Mouse (Mus musculus): ENCODE measurements around the gene Fitm2. TPM values are rescaled to one million over a fixed set of nuclear protein-coding genes. Genes with fewer than 3 reads are reported as not detected.
"Not testable (repeated sequence)": the region's sequence is repeated elsewhere in the genome, so short reads cannot be mapped to it uniquely, and the experiment has no call there.

Gene Fitm2
- polyA plus RNA-seq, 1 experiment = 1.1 TPM

DNA sequence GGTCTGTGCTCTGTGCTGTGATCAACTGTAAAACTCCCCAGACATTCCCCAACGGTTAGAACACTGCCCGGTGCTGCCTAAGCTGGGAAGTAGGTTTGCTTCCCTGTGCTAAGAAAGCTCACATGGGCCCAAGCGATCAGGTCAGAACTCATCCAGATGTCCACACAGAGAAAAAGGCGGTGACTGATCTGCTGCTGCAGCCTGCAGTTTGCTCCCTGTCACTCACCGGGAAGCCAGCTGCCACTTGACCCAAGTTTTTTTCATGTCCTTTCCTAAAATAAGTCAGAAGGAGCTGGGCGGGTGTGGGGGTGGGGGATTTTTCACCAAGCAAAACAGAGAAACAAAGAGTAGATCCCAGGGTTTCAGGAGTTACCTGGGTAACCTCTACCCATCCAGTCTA is 7.9 kb downstream of the Fitm2 start:
- Histone ChIP-seq H3K4me3 (replicated peaks) (no peak overlapping the region), H3K27me3 (replicated peaks) (peaks cover 9% of the 10 kb centered on the region), H3K36me3 (replicated peaks; ENCODE audit: low read length) (peaks cover 29% of the 10 kb centered on the region), H3K9me3 (0 out of 2 replicates have a peak, but pooled peaks cover 8% of the 10 kb centered on the region), H3K4me1 (0 out of 2 replicates have a peak, but pooled peaks cover under 1% of the 10 kb centered on the region)
- TF ChIP-seq GATA1 (IDR thresholded peaks at IDR 0.05; ENCODE audit: borderline replicate concordance, low read length) (no peak), FLI1 (IDR thresholded peaks at IDR 0.05; ENCODE audit: low read length) (no peak)

DNA sequence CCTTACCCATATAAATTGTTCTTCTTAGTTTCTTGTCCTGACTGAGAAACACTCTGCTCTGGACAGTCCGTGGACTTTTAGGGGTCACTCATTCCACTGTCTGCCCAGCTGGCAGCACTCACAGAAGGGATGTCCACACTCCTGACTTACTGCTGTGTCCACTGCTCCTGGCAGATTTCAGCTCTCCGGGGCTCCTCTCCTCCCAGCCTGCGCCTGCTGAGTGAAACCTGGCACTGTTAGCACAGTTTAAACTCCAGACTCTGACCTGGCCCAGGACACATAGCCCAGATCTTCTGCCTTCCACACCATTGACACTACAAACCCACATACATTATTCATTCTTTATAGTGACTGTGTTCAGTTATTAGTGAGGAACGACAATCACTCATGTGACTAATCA is 8.4 kb downstream of the Fitm2 start:
- 0 out of 2 replicates have a peak, but pooled peaks cover 8% of the 10 kb centered on the region for H3K9me3 ChIP-seq
- peaks cover 6% of the 10 kb centered on the region for H3K4me1 ChIP-seq
- peaks cover 15% of the 10 kb centered on the region for H3K27me3 ChIP-seq (replicated peaks)
- no peak overlapping the region for H3K4me3 ChIP-seq (replicated peaks)
- no peak for TF ChIP-seq GATA1 (IDR thresholded peaks at IDR 0.05; ENCODE audit: borderline replicate concordance, low read length)
- no peak for TF ChIP-seq FLI1 (IDR thresholded peaks at IDR 0.05; ENCODE audit: low read length)
- peaks cover 24% of the 10 kb centered on the region for H3K36me3 ChIP-seq (replicated peaks; ENCODE audit: low read length)

DNA sequence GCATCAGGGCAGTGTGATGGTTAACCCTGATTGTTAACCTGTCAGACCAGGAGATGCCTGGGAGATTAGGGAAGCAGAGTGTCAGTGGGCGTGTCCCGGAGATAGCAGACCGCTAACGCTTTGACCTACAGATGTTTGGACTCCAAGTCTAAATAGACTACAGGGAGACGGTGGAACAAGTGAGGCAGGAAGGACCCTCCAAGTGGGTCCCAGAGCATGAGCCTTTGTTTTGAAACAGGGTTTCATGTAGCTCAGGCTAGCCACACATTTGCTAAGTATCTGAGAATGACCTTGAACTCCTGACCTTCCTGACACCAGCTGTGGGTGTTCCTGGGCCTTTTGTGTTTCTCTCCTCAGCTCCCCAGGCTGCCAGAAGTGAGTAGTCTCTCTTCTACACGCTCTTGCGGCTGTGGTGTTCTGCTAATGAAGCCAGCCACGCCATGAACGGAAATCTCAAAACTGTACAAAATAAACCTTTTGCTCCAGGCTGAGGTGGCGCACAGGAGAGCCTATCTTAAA is 9.1 kb downstream of the Fitm2 start:
- Histone ChIP-seq H3K9me3 (0 out of 2 replicates have a peak, but pooled peaks cover 8% of the 10 kb centered on the region), H3K4me1 (peaks cover 13% of the 10 kb centered on the region), H3K27me3 (replicated peaks) (peaks cover 22% of the 10 kb centered on the region), H3K4me3 (replicated peaks) (no peak overlapping the region), H3K36me3 (replicated peaks; ENCODE audit: low read length) (peaks cover 18% of the 10 kb centered on the region)
- no peak for TF ChIP-seq FLI1 (IDR thresholded peaks at IDR 0.05; ENCODE audit: low read length)
- no peak for TF ChIP-seq GATA1 (IDR thresholded peaks at IDR 0.05; ENCODE audit: borderline replicate concordance, low read length)

DNA sequence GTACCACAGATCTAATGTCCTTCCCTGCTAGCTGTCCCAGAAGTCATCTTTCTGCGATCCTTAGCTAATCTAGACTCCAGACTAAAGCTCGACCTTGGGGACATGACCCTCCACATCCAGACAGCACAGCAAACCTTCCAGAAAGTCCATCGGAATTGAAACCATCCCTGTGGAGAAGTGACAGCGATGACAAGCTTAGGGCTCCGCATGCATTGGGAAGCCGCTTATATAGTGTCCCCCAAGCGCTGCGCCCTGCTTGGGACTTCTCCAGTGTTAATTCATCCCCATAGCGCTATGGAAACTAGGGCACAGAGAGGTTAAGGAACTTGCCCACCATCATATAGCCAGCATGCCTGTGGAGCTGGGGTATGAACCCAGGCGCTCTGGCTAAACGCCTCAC is 9.6 kb downstream of the Fitm2 start:
- Histone ChIP-seq H3K4me3 (replicated peaks) (no peak overlapping the region), H3K27me3 (replicated peaks) (peaks cover 27% of the 10 kb centered on the region), H3K4me1 (peaks cover 18% of the 10 kb centered on the region), H3K9me3 (0 out of 2 replicates have a peak, but pooled peaks cover 8% of the 10 kb centered on the region), H3K36me3 (replicated peaks; ENCODE audit: low read length) (peaks cover 12% of the 10 kb centered on the region)
- TF ChIP-seq FLI1 (IDR thresholded peaks at IDR 0.05; ENCODE audit: low read length) = no peak
- TF ChIP-seq GATA1 (IDR thresholded peaks at IDR 0.05; ENCODE audit: borderline replicate concordance, low read length) = no peak

DNA sequence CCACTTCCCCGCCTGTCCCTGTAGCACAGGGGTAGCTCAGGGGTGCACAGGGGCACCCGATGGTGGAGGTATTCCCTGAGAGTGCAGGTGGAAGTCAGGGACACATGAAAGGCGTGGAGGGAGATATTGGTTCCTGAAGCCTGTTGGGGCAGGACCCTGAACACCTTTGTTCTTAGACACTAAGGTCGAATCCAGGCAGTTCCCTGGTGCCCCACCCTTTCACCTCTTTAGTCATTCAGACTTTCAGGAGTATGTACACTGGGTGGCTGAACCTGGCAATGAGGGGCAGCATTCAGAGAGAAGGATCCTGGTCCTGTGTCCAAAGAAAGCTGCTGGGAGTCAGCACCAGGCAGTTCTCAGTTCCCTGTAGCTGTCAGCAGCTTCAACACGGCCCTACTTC is 10.0 kb downstream of the Fitm2 start:
- Histone ChIP-seq H3K9me3 (0 out of 2 replicates have a peak, but pooled peaks cover 8% of the 10 kb centered on the region), H3K4me1 (peaks cover 18% of the 10 kb centered on the region), H3K27me3 (replicated peaks) (peaks cover 30% of the 10 kb centered on the region), H3K4me3 (replicated peaks) (no peak overlapping the region), H3K36me3 (replicated peaks; ENCODE audit: low read length) (peaks cover 9% of the 10 kb centered on the region)
- TF ChIP-seq GATA1 (IDR thresholded peaks at IDR 0.05; ENCODE audit: borderline replicate concordance, low read length) = no peak
- no peak for TF ChIP-seq FLI1 (IDR thresholded peaks at IDR 0.05; ENCODE audit: low read length)

DNA sequence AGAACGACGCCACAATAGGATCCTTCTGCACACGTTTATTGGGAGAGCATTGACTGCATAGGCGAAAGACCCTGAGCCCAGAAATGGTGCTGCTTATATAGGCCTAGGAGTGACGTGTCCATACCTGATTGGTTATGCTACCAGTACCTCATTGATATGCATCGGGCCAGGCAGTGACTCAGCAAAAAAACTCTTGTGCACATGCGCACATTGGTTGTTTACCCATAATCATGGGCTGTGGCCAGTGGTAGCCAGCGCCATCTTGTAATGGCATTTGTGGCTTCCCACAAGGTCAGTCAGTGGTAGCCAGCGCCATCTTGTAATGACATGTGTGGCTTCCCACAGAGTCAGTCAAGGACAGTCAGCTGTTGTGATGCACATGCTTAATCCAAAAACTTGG is 11.1 kb downstream of the Fitm2 start:
- not testable (repeated sequence) for H3K9me3 ChIP-seq; H3K4me3 ChIP-seq (replicated peaks); H3K36me3 ChIP-seq (replicated peaks; ENCODE audit: low read length)
- Histone ChIP-seq H3K27me3 (replicated peaks) (peaks cover 34% of the 10 kb centered on the region), H3K4me1 (peaks cover 18% of the 10 kb centered on the region)

DNA sequence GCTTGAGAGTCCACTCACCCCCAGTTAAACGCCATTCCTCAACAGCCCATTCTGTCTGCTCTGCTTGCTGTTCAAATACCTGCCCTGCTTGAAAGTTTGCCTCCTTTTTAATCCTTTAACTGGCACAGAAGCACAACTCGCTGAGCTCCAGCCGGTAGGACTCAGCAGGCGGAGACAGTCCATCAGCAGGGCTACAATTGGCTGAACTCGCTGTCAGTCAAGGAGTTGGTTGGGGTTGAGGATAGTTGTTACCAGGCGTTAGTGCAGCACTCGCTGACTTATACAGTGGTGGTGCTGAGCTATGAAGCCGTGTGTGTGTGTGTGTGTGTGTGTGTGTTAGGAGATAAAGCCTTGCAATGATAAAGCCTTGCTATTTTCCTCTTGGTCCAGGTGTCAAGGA is 11.8 kb downstream of the Fitm2 start:
- H3K4me3 ChIP-seq (replicated peaks) = no peak overlapping the region
- TF ChIP-seq GATA1 (IDR thresholded peaks at IDR 0.05; ENCODE audit: borderline replicate concordance, low read length) (no peak), FLI1 (IDR thresholded peaks at IDR 0.05; ENCODE audit: low read length) (no peak)
- peaks cover 37% of the 10 kb centered on the region for H3K27me3 ChIP-seq (replicated peaks)
- H3K4me1 ChIP-seq = peaks cover 18% of the 10 kb centered on the region
- 0 out of 2 replicates have a peak, but pooled peaks cover 8% of the 10 kb centered on the region for H3K9me3 ChIP-seq
- H3K36me3 ChIP-seq (replicated peaks; ENCODE audit: low read length) = no peaks in the 10 kb centered on the region

DNA sequence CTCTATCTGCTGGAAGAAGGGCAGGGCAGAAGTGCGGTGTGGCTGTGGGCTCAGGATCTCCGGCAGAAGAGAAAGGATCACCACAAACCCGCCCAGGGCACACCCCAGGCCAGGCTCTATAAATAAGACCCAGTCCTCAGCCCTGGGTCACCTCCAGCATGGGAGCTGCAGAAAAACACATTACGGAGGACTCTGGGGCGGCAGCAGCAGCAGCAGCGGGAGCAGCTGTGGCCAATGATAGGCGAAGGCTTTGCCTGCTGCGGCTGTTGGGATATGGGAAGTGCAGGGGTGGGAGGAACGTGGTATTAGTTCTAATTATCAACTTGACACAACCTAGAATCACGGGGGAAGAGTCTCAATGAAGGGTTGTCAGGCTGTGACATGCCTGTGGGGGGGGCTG is 13.0 kb downstream of the Fitm2 start:
- no peak overlapping the region for H3K4me3 ChIP-seq (replicated peaks)
- peaks cover 44% of the 10 kb centered on the region for H3K27me3 ChIP-seq (replicated peaks)
- 0 out of 2 replicates have a peak, but pooled peaks cover 8% of the 10 kb centered on the region for H3K9me3 ChIP-seq
- H3K4me1 ChIP-seq = peaks cover 18% of the 10 kb centered on the region
- H3K36me3 ChIP-seq (replicated peaks; ENCODE audit: low read length) = no peaks in the 10 kb centered on the region
- no peak for TF ChIP-seq FLI1 (IDR thresholded peaks at IDR 0.05; ENCODE audit: low read length)
- TF ChIP-seq GATA1 (IDR thresholded peaks at IDR 0.05; ENCODE audit: borderline replicate concordance, low read length) = no peak

DNA sequence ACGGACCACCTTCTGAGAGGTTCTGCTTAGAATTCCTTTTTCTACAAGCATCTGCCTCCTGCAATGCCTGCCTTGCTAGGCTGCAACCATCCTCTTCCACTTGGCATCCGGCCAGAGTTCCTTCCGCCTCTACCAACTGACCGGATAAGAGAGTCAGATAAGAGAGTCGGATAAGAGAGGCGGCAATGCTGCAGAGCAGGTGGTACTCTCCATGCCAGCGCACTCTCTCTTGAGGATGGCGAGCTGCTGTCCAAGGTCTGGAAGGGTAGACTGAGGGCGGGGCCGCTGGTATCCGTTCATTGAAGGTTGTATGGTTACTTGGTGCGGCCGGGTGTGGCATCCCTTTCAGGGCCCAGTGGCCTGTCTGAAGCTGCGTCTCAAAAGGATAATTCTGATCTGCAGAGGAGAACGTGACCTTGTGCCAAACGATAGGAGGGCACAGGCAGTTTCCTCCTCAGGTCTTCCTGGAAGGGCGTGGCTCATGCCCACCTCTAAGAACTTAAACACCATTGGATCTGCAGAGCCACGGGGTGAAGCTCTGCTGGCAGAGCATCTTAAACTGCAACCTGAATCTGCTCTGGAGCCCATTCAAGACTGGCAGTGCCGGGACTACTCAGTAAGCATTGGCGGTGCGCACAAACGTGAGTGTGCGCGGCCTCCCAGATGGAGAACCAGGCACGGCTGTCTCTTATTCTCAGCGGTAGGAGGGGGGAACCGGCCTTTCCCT is 13.7 kb downstream of the Fitm2 start:
- Histone ChIP-seq H3K36me3 (replicated peaks; ENCODE audit: low read length) (no peaks in the 10 kb centered on the region), H3K27me3 (replicated peaks) (peaks cover 48% of the 10 kb centered on the region), H3K4me1 (peaks cover 18% of the 10 kb centered on the region), H3K4me3 (replicated peaks) (no peak overlapping the region), H3K9me3 (0 out of 2 replicates have a peak, but pooled peaks cover 8% of the 10 kb centered on the region)
- TF ChIP-seq FLI1 (IDR thresholded peaks at IDR 0.05; ENCODE audit: low read length) = no peak
- TF ChIP-seq GATA1 (IDR thresholded peaks at IDR 0.05; ENCODE audit: borderline replicate concordance, low read length) = no peak

DNA sequence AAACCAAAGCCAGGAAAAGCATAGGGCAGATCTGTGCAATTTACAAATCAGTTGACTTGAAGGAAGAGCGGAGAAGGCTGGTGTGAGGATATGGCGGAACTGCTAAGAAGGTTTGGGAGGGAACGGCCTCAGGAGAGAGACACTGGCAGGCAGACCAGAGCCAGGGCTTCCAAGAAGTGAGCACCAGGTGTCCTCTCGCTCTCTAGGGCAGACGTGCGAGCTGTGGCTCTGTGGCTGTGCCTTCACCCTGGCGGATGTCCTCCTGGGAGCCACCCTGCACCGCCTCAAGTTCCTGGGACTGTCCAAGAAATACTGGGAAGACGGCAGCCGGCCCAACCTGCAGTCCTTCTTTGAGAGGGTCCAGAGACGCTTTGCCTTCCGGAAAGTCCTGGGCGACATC is 19.1 kb downstream of the Fitm2 start:
- TF ChIP-seq GATA1 (IDR thresholded peaks at IDR 0.05; ENCODE audit: borderline replicate concordance, low read length) (no peak), FLI1 (IDR thresholded peaks at IDR 0.05; ENCODE audit: low read length) (no peak)
- H3K9me3 ChIP-seq = no peaks in the 10 kb centered on the region
- H3K27me3 ChIP-seq (replicated peaks) = peaks cover 52% of the 10 kb centered on the region
- H3K4me1 ChIP-seq = peaks cover 6% of the 10 kb centered on the region
- no peak overlapping the region for H3K4me3 ChIP-seq (replicated peaks)
- H3K36me3 ChIP-seq (replicated peaks; ENCODE audit: low read length) = no peaks in the 10 kb centered on the region
